Mouse (Mus musculus) cerebellum, postnatal 4 days (tissue): ENCODE results near the gene Kazn.

Experiments used
- DNase-seq, 2 experiments: peaks; one replicate each; pipeline ENCODE4 v3.0.0; 2022; ENCODE audit warnings: low spot score in 2 of 2, mixed read lengths in 1 of 2

The Kazn gene

DNA sequence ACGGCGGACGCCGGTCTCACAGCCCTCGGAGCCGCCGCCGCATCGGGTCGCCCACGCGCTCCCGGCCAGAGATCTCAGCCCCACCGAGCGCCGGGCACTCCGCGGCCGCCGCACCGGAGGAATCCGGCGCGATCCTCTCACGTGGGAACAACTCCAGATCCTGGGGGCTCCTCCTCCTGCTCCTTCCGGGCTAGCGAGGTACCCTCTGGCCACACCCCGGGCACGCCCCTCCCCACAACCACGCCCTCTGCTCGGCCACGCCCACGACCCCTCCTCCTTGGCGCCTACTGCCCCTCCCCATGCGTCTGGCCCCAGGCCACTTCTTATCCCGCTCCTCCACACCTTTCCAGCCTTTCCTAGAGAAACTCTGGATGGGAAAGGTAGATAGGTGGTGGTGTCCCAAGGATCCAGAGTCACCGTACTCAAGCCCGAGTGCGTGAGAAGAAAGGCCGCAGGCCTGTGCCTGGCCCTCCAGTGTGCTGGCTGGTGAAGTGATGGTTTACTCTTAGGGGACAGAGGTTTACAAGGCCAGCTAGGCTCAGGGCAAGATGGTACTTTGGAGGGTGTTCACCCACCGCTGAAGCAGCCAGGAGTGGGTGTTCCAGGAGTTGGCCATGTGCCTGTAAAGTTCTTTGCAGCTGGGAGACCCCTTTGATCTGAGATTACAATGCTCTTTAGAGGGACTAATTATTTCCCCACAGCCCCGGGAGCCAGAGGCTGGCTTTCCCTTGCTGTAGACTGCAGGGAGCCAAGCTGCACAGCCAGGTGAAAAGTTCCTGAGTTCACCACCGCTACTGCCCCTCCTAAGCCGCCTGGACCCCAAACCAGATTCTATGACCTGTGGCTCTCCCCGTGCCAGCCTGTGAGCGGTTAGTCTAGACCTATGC lies at the start of gene Kazn:
Gene Kazn, minus strand, starts transcription at position 162 of the 887 bp plus-strand sequence.
- peak; percentile 44 to 76 for DNase-seq

GRCm38 (mm10) chr4:142285471-142285870 lies 46.3 kb upstream of the Kazn start:
- DNase-seq, result no peak

DNA sequence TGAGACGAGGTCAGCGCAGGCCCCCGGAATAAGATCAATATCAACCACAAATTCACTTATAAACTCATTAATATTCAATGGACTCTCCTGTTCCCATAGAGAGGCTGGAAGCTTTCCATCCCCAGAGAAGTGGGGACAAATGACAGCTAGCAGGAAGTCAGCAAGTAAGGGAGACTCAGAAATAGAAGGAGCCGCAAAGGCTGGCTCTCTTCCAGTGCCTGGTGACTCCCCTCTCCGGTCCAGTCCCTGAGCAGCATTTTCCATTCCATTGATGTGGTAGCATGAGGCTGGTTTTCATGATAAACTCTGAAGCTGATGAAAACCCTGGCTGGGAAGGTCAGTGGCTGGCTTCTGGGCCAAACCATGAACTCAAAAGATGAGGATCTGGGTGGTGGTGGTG lies 44.7 kb upstream of the Kazn start:
- no peak for DNase-seq

GRCm38 (mm10) chr4:142278197-142278575 lies 39.0 kb upstream of the Kazn start:
- DNase-seq, result peak in 1 of 2 experiments; percentile 42

DNA sequence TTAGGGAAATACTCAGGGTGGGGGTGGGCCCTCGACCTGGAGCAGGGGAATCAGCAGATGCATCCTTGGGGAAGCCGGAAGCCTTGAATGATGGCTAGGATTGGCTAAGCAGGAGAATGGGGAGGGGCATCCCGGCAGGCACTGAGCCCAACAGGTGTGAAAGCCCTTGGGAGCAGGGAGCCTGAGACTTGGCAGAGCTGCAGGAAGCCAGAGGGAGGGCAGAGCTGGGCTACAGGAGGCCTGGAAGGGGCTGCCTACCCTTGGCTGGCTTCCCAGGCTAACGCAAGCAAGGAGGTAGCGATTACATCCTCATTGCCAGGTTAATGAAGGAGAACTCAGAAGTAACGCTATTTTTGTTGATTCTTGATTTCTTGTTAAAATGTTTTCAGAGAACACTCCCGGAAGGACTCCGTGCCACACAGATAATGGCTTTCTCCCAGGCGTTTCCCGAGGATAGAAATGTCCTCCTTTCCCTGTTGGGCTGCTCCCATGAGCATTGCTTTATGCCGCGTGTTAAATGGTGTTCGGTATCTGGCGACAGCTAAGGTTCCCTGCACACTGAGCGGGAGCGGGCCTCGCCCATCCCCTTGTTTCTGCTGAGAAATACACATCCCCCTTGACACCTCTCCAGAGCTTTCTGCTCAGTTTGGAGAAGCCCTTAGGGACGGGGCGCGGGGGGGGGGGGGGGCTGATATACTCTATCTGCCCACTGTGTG lies 38.4 kb upstream of the Kazn start:
- peak in 1 of 2 experiments; percentile 52 for DNase-seq

DNA sequence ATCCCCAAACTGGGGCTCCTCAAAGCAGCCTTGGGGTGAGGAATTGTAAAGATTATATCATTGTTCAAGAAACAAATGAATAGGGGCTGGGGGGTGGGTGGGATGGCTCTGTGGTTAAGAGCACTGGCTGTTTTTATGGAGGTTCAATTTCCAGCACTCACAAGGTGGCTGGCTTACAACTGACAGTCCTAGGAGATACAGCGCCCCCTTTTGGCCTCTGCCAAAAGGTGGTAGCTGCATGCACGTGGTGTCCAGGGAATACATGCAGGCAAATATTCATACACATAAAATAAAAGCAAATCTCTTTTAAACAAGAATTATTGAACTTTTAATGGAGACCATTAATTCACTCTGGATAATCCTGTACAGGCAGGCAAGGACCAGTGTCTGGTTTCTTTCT lies 36.0 kb upstream of the Kazn start:
- DNase-seq, result no peak

DNA sequence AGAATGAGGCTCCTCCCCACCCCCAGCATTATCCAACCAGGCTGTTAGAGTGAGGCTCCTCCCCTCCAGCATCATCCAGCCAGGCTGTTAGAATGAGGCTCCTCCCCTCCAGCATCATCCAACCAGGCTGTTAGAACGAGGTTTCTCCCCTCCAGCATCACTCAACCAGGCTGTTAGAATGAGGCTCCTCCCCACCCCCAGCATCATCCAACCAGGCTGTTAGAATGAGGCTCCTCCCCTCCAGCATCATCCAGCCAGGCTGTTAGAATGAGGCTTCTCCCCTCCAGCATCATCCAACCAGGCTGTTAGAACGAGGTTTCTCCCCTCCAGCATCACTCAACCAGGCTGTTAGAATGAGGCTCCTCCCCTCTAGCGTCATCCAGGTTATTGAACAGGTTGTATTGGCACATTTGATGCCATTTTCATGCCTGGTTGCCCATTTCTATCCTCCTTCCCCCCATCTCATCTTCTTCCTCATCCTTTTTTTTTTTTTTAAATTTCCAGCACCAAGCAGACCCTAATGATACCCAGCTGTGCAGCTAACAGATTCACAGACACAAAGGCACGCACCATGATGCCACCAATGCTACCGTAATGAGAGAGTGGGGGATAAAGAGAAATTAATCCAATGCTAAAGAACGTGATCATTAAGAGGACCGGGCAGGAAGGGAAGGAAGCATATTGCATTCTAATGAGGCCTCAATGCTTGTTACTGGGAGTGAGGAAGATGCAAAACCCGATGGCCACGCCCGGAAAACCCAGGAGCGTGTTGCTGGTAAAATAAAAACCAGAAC lies 35.4 kb upstream of the Kazn start:
- DNase-seq, result no peak

- DNase-seq, result no peak
Observed at GRCm38 (mm10) chr4:142271506-142271905, 32.3 kb upstream of the Kazn start.

- no peak for DNase-seq
Observed at GRCm38 (mm10) chr4:142267832-142268231, 28.6 kb upstream of the Kazn start.

DNA sequence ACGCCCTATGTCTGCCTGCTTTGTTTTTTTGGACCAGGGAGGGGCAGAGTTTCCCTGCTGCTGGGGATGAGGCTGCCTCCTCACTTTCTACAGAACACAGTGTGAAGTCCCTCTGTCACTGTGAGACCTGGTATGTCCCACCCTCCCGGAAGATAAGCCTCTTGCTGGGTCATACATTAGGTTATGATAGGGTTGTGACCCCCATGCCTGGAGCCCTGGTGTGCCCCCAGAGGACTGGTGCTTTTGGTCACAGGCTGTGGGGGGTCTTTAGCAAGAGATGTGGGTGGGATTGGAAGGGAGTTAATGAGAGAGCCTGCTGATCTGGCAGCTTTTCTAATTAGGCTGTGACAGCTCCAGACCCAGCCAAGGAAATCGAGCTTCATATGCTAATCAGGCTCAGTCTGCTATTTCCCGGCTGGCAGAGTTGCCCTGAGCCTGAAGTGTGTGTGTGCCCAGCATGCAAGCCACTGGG lies 28.2 kb upstream of the Kazn start:
- DNase-seq, result peak in 1 of 2 experiments; percentile 44

DNA sequence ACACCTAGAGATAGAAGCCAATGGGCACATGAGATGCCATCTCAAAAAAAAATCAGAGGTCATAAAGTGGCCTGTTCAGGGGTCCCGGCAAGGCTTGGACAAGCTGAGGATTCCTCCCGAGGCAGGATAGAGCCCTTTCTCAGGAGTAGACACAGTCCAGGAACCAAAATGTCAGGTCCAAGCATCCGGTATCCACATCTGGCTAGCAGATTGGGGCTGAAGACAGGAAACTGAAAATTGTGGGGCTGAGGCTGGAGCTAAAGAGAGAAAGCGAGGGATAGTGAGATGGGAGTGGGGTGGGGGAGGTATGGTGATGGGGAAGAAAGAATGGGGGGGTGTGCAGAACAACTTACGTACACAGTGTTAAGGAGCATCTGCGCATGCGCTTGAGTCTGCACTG lies 25.1 kb upstream of the Kazn start:
- no peak for DNase-seq

DNA sequence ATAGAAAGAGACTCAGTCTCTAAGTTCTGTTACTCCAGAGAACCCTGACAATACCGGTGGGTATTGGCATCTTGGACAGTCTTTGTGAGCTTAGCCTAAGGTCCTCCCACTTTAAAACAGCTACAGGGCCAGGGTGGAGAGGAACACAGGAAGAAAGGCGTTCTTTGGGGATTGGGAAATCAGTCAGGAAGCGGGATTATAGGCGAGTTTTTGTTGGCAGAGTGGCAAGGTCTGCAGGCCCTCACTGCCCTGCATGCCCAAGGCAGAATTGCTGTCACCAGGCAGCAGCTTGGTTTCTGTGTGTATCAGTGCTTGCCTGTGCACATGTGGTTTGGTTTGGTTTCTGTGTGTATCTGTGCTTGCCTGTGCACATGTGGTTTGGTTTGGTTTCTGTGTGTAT lies 22.5 kb upstream of the Kazn start:
- no peak for DNase-seq

DNA sequence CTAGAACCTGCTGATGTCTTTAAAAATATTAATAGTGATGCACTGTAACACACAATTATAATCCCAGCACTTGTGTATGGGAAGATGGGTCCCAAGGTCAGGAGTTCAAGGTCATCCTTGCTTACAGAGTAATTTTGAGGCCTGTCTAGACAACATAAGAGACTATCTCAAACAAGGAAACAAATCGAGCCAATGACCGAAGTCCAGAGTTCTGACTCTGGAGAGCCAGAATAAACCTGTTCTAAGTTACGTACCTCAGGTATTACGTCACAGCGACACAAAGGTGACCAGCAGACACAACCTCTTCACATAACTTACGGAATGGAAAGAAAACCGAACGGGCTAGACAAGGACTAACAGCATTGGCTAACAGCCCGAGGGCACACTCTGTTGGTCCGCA lies 19.5 kb upstream of the Kazn start:
- DNase-seq, result no peak

- DNase-seq, result peak in 1 of 2 experiments; percentile 31
Observed at GRCm38 (mm10) chr4:142254088-142254487, 14.9 kb upstream of the Kazn start.

DNA sequence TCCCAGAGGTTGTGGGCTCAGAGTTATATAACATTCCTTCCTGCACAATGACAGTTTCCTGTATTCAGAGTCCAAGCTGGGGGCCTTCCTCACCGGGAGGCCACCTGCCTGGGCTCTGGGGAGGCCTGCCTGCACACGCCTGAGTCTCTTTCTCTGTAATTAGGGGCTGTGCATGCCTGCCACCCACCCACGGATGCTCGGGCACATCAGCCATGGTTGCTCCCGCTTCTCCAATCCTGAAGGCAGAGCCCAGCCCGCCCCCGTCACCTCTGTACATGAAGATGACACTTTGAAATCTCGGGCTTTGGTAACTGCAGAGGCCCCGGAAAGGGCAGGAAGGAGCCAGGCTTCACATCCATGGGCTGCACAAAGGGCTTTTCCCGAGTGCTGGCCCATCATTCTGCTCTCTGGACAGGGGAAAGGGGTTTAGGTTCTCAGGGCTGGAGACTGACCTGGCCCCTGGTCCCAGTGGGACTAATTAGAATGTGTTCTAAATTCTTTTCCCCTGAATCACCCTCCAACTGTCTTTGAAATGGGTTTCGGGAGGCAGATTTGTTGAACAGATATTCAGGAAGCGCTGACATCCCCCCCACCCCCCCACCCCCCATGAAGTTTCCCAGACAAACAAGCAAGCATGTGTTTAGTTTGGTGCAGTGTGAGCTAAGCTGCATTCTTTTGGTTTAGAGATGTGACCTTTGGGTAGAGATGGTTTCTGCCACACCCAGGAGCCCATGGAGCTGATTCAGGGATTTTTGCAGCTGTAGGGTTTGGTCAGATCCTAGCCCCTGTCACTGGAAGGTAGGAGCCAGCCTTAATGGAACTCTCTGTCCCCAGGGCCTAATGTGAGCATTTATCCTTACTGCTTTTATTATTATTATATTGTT lies 12.5 kb upstream of the Kazn start:
- DNase-seq, result no peak

DNA sequence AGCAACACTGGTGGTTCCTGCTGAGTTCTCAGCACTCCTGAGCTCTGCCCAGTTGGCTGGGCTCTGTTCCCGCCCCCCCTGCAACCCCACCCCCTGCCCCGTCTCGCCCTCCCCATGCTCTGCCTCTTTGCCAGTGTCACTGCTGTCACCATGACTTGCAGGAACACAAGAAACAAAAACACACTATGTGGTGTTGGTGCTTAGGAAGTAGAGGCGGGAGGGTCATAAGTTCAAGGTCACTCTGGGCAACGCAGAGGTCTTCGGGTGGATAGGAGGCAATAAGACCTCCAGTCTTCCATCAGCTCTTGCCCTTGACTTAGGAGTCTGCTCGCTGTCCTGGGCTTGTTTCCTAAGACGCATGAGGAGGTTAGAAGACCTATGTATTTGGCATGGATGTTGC lies 10.9 kb upstream of the Kazn start:
- DNase-seq, result no peak

DNA sequence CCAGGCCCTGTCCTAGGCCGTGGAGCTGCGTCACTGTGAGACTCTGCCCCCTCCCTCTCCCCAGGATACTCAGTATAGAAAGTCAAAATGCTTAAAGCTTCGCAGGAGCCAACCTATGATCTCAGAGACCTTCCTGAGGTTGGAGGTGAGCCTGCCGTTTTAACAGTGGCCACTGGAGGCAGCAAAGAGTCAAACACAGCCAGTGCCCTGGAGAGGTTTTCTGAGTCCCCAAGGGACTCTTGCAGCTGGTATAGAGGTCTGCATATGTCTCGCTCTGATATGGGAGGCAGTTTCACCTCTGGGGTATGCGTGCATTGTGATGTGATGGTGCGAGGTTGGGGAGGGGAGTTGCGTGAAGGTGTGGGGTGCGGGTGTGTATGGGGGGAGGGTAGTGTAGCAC lies 10.2 kb upstream of the Kazn start:
- DNase-seq, result peak in 1 of 2 experiments; percentile 50

DNA sequence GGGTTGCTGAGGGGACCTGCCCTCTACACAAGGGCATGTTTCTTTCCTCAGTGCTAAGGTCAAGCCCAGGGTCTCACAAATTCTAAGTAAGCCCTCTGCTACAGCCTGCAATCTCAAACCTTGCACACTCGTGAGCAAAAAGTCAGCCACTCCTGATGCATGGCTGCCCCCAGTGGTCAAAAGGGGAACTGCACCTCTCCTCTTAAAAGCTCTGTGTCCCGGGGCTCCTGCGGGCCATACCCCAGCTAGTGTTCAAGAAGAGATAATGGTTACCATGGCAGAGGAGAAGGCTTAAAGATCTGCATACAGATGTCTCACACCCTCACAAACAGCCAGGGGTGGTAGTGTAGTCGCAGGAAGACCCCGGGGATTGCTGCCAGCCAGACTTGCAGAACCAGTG lies 9.2 kb upstream of the Kazn start:
- peak; percentile 80 to 87 for DNase-seq

- DNase-seq, result no peak
Observed at GRCm38 (mm10) chr4:142246698-142247097, 7.5 kb upstream of the Kazn start.

GRCm38 (mm10) chr4:142244641-142245040 lies 5.4 kb upstream of the Kazn start:
- DNase-seq, result no peak

GRCm38 (mm10) chr4:142242750-142243383 lies 3.7 kb upstream of the Kazn start:
- no peak for DNase-seq
